Mouse (Mus musculus) thymus, adult 2 months (tissue): ENCODE data around the gene Zfyve26. TPM values are rescaled to one million over a fixed set of nuclear protein-coding genes. Genes with fewer than 3 reads are reported as not detected.

Experiments
- polyA plus RNA-seq: library from polyadenylated mRNA; depleted of rRNA; stranded (reverse); fragments of >200 nt; gene quantifications from 2 replicates; pipeline ENCODE4 v1.2.3, GENCODE M21; 2012; rRNA removed

The Zfyve26 gene
- polyA plus RNA-seq, 1 experiment, result 39.0 TPM

Other genes with a start within 250 kb of the Zfyve26 start
- 21.3 and 23.6 TPM in 2 replicates for gene Pigh, start 206.7 kb downstream of the Zfyve26 start, polyA plus RNA-seq
- 3.2 and 5.1 TPM in 2 replicates for gene Arg2, start 165.5 kb downstream of the Zfyve26 start, polyA plus RNA-seq
- gene Vti1b, start 123.6 kb downstream of the Zfyve26 start, polyA plus RNA-seq, result 25.4 and 25.8 TPM in 2 replicates
- gene Rdh11, start 104.0 kb downstream of the Zfyve26 start, polyA plus RNA-seq, result 19.6 and 21.2 TPM in 2 replicates
- 3.7 and 5.8 TPM in 2 replicates for gene Rdh12, start 87.4 kb downstream of the Zfyve26 start, polyA plus RNA-seq
- 1.1 and 1.4 TPM in 2 replicates for gene Rad51b, start 978 bp upstream of the Zfyve26 start, polyA plus RNA-seq